Mouse (Mus musculus) CH12.LX (cell line): ENCODE measurements around the gene Triml2.

Experiments
- BHLHE40 ChIP-seq: IDR thresholded peaks from 2 replicates; pipeline ENCODE4 v1.6.1; 2011; ENCODE audit warnings: mild to moderate bottlenecking, low read depth, low read length, improper control_type of control experiment
- CHD1 ChIP-seq: IDR thresholded peaks from 2 replicates; pipeline ENCODE4 v1.6.1; 2012; ENCODE audit warnings: low read depth, low read length, improper control_type of control experiment, inconsistent platforms
- CTCF ChIP-seq, 2 experiments: IDR thresholded peaks in 1 of 2; conservative IDR thresholded peaks in 1 of 2; 2 replicates each; pipeline ENCODE4 v1.5.1; 2011 to 2012; ENCODE audit warnings: low read depth in 2 of 2, low read length in 2 of 2, improper control_type of control experiment in 1 of 2, inconsistent platforms in 1 of 2, mild to moderate bottlenecking in 1 of 2, moderate library complexity in 1 of 2
- JUND ChIP-seq: conservative IDR thresholded peaks from 2 replicates; pipeline ENCODE4 v1.6.1; 2011; ENCODE audit warnings: low read depth, low read length, improper control_type of control experiment
- MAX ChIP-seq: IDR thresholded peaks from 2 replicates; pipeline ENCODE4 v1.6.1; 2011; ENCODE audit warnings: low read length, improper control_type of control experiment
- MXI1 ChIP-seq: IDR thresholded peaks from 2 replicates; pipeline ENCODE4 v1.6.1; 2011; ENCODE audit warnings: mild to moderate bottlenecking, low read depth, low read length, improper control_type of control experiment
- POLR2A ChIP-seq: IDR thresholded peaks from 2 replicates; pipeline ENCODE4 v1.6.1; 2011; ENCODE audit warnings: low read depth, mild to moderate bottlenecking, improper control_type of control experiment, low read length
- UBTF ChIP-seq: IDR thresholded peaks from 2 replicates; pipeline ENCODE4 v1.6.1; 2012; ENCODE audit warnings: low read depth, mild to moderate bottlenecking, inconsistent platforms, low read length, improper control_type of control experiment, moderate library complexity
- ZMIZ1 ChIP-seq: IDR thresholded peaks from 2 replicates; pipeline ENCODE4 v1.6.1; 2012; ENCODE audit warnings: low read depth, mild to moderate bottlenecking, inconsistent platforms, low read length, improper control_type of control experiment

DNA sequence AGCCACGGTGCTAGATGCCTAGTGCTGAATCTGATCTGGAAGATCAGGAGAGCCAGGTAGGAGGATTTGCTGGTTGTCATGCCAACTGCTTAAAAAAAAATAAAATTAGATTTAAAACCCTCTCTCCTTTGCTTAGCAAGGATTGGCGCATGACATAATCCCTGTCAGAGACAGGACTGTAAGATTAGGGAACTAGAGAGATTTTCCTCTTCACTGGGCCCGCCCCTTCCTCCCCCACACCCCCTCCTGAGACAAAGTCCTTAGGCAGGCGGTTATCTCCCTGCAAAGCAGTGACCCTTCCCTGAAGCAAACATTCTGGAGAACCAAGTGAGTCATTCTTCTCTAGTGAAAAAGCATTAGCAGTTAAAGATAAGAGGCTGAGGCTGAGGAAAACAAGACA, 1.2 kb upstream of the Triml2 start:
- no peak for TF ChIP-seq BHLHE40
- no peak for TF ChIP-seq MXI1
- TF ChIP-seq CTCF (conservative IDR thresholded peaks at IDR 0.05 in 1 of 2, IDR thresholded peaks at IDR 0.05 in 1 of 2; ENCODE audit: low read depth in 2 of 2, low read length in 2 of 2) = no peak
- no peak for TF ChIP-seq POLR2A
- no peak for TF ChIP-seq ZMIZ1
- TF ChIP-seq CHD1 = no peak
- TF ChIP-seq UBTF = no peak
- TF ChIP-seq MAX = no peak
- no peak for TF ChIP-seq JUND
